Mouse (Mus musculus) central nervous system, embryonic 14 days (tissue): ENCODE measurements around the gene AI854703. TPM values are rescaled to one million over a fixed set of nuclear protein-coding genes. Genes with fewer than 3 reads are reported as not detected.

Experiments
- polyA plus RNA-seq: library from polyadenylated mRNA; depleted of rRNA; stranded (reverse); fragments of >200 nt; gene quantifications from 2 replicates; pipeline ENCODE4 v1.2.3, GENCODE M21; 2012; rRNA removed

Gene AI854703
- 8.2 and 8.7 TPM in 2 replicates for polyA plus RNA-seq

GRCm38 (mm10) chr6:48626464-48626863 is at the start of gene AI854703:
TSS of gene AI854703 (plus strand) at chr6:48626764.

DNA sequence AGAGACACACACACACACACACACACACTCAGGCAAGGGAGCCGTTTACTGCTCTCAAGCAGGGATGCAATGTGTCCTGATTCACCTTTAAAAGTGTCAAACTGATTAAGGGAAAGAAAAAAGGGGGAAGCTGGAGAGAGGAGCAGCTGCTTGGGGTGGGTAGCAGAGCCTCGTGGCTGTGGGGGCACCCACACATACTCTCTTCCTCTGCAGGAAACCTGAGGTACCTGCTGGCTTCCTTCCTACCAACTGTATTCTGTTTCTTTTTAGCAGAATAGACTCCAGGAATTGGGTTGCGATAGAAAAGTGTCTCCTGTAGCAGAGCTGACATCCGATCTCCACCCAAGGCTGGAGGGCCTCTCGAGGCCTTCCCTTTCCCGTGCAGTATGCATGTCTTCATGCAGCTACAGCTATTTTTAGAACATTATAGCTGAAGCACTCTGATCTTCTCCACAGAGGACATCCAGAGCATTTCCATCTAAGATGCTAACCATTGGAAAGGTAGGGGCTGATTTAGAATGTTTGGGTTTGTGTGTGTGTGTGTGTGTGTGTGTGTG is 37.3 kb upstream of the AI854703 start, which contains the start of gene Gm45021:
Gene Gm45021 (plus strand): TSS at position 417 of the 557 bp plus-strand sequence.

GRCm38 (mm10) chr6:48593158-48594042 is 33.2 kb upstream of the AI854703 start, which contains the start of the genes Repin1 and Gm44965:
TSS of gene Repin1 (plus strand) at chr6:48593883.
TSS of gene Gm44965 (plus strand) at chr6:48593941.

GRCm38 (mm10) chr6:48601271-48602079 is 25.1 kb upstream of the AI854703 start, which contains the start of gene Zfp775:
TSS of gene Zfp775 (plus strand) at chr6:48602063.

GRCm38 (mm10) chr6:48646995-48647394 is 20.4 kb downstream of the AI854703 start, which contains the start of gene Gimap8:
TSS of gene Gimap8 (plus strand) at chr6:48647234.

DNA sequence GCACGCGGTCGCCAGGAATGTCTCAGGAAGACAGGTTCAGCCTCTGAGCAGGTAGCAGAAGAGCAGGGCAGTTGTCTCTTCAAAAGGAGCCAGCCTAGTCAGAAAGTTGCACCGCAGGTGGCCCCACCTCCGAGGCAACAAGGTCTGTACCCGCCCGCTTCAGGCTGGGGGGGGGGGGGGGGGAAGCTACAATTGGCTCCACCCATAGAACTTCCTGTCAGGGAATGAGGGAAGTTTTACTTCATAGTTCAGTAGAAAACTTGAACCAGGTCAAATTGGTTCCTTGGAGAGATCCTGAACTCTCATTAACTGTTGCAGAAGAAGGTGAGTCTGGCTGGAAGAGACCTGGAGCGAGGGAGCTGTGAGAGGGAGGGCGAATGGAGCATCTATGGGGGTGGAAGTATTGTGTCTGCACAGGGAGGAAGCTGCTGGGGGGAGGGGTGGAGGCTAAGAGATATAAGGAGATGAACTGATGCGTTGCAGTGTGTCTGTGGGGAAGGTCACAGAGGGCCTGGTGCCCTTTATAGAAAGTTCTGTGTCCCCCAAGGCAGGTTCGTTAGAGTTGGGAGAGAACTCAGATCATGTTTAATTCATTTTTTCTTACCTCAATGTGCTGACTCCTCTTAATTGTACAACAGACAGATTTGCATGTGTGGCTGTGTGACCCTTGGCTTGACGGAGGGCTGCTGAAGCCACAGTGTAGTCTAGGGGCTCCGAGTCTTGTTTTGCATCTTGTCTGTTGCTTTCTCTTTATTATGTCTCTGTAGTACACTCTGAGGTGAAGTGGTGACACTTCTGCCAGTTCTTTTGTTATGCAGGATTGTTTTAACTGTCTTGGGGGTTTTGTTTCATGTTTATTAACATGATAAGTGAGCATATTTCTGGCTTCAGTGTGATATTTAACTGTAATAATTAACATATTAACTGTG is 49.6 kb downstream of the AI854703 start, which contains the start of gene Gimap9:
Gene Gimap9 (plus strand): TSS at position 199 of the 929 bp plus-strand sequence.

Other genes starting within 250 kb of the AI854703 start
- gene Krba1, start 231.2 kb upstream of the AI854703 start, polyA plus RNA-seq = 41.3 and 43.6 TPM in 2 replicates
- gene Zfp467, start 180.9 kb upstream of the AI854703 start, polyA plus RNA-seq = 27.9 and 31.0 TPM in 2 replicates
- 1.1 and 1.5 TPM in 2 replicates for gene Sspo, start 178.5 kb upstream of the AI854703 start, polyA plus RNA-seq
- 145 and 151 TPM in 2 replicates for gene Atp6v0e2, start 89.1 kb upstream of the AI854703 start, polyA plus RNA-seq
- gene Lrrc61, start 72.0 kb upstream of the AI854703 start, polyA plus RNA-seq = 27.3 and 30.0 TPM in 2 replicates
- 3.2 and 5.9 TPM in 2 replicates for gene Rarres2, start 54.0 kb upstream of the AI854703 start, polyA plus RNA-seq
- not detected in 2 replicates for gene Gm45021, start 37.2 kb upstream of the AI854703 start, polyA plus RNA-seq
- 49.5 and 49.9 TPM in 2 replicates for gene Repin1, start 32.9 kb upstream of the AI854703 start, polyA plus RNA-seq
- gene Gm44965, start 32.8 kb upstream of the AI854703 start, polyA plus RNA-seq = not detected in 2 replicates
- 10.0 and 11.0 TPM in 2 replicates for gene Zfp775, start 24.7 kb upstream of the AI854703 start, polyA plus RNA-seq
- gene Gimap8, start 20.5 kb downstream of the AI854703 start, polyA plus RNA-seq = 1.4 and 1.6 TPM in 2 replicates
- 1.7 and 3.9 TPM in 2 replicates for gene Gimap9, start 49.4 kb downstream of the AI854703 start, polyA plus RNA-seq
- gene Gimap4, start 57.8 kb downstream of the AI854703 start, polyA plus RNA-seq = 1.7 and 3.1 TPM in 2 replicates
- gene Gimap6, start 81.5 kb downstream of the AI854703 start, polyA plus RNA-seq = 5.3 and 7.0 TPM in 2 replicates
- 0.48 and 1.2 TPM in 2 replicates for gene Gm28053, start 91.8 kb downstream of the AI854703 start, polyA plus RNA-seq
- gene Gimap7, start 91.9 kb downstream of the AI854703 start, polyA plus RNA-seq = not detected in 2 replicates
- 2.1 and 2.3 TPM in 2 replicates for gene Gimap1, start 112.3 kb downstream of the AI854703 start, polyA plus RNA-seq
- gene Gimap5, start 119.4 kb downstream of the AI854703 start, polyA plus RNA-seq = 1.3 and 1.9 TPM in 2 replicates
- gene Gimap3, start 144.1 kb downstream of the AI854703 start, polyA plus RNA-seq = not detected in 2 replicates
- gene Tmem176a, start 214.2 kb downstream of the AI854703 start, polyA plus RNA-seq = 11.8 and 21.8 TPM in 2 replicates
- gene Tmem176b, start 214.7 kb downstream of the AI854703 start, polyA plus RNA-seq = 92.3 and 128 TPM in 2 replicates
- gene Aoc1, start 246.1 kb downstream of the AI854703 start, polyA plus RNA-seq = 0.04 and 0.05 TPM in 2 replicates